Mouse (Mus musculus) left cerebral cortex, adult 18-20 months (tissue): ENCODE measurements at regions not wholly inside any gene's neighbourhood (a gene's known extent, or its start where the extent isn't known, plus 50 kb on each side); places are given as distances from the start of the nearest gene placed in this dataset.
A peak's percentile ranks its signal among the peaks of the same experiment; 100 is the strongest.

ENCODE experiments used
- DNase-seq, 2 experiments: peaks; one replicate each; pipeline ENCODE4 v3.0.0; 2021 to 2022; ENCODE audit warnings: low spot score in 2 of 2, mixed read lengths in 1 of 2

- peak; percentile 78 to 84 for DNase-seq
Observed at GRCm38 (mm10) chr5:118421884-118422821, 138.3 kb upstream of the Med13l start.

- DNase-seq, result no peak
Observed at GRCm38 (mm10) chr5:118424177-118424576, 136.3 kb upstream of the Med13l start.

- peak in 1 of 2 experiments; percentile 24 for DNase-seq
Observed at GRCm38 (mm10) chr5:118424764-118425568, 135.5 kb upstream of the Med13l start.

GRCm38 (mm10) chr5:118426673-118427072 lies 133.8 kb upstream of the Med13l start:
- DNase-seq, result peak; percentile 66

GRCm38 (mm10) chr5:118428323-118429095 lies 132.0 kb upstream of the Med13l start:
- DNase-seq, result no peak

- no peak for DNase-seq
Observed at GRCm38 (mm10) chr5:118433599-118433998, 126.9 kb upstream of the Med13l start.

- no peak for DNase-seq
Observed at GRCm38 (mm10) chr5:118434718-118435555, 125.5 kb upstream of the Med13l start.

- no peak for DNase-seq
Observed at GRCm38 (mm10) chr5:118435556-118435950, 124.9 kb upstream of the Med13l start.

- DNase-seq, result no peak
Observed at GRCm38 (mm10) chr5:118436035-118436434, 124.4 kb upstream of the Med13l start.

GRCm38 (mm10) chr5:118436474-118437306 lies 123.8 kb upstream of the Med13l start:
- DNase-seq, result no peak

- no peak for DNase-seq
Observed at GRCm38 (mm10) chr5:118437307-118437610, 123.2 kb upstream of the Med13l start.

GRCm38 (mm10) chr5:118438016-118438415 lies 122.5 kb upstream of the Med13l start:
- no peak for DNase-seq

- DNase-seq, result no peak
Observed at GRCm38 (mm10) chr5:118444538-118445251, 115.8 kb upstream of the Med13l start.

GRCm38 (mm10) chr5:118445252-118445987 lies 115.1 kb upstream of the Med13l start:
- DNase-seq, result no peak

- no peak for DNase-seq
Observed at GRCm38 (mm10) chr5:118445988-118446280, 114.5 kb upstream of the Med13l start.

- DNase-seq, result no peak
Observed at GRCm38 (mm10) chr5:118446878-118447277, 113.6 kb upstream of the Med13l start.

GRCm38 (mm10) chr5:118447366-118447765 lies 113.1 kb upstream of the Med13l start:
- no peak for DNase-seq

- DNase-seq, result no peak
Observed at GRCm38 (mm10) chr5:118448884-118449515, 111.5 kb upstream of the Med13l start.
